Mouse (Mus musculus) adrenal gland, adult (tissue): ENCODE results near the gene App.

Experiments used
- DNase-seq, 2 experiments: peaks; one replicate each; pipeline ENCODE4 v3.0.0; 2022 to 2023; ENCODE audit warnings: low spot score in 1 of 2; ENCODE audit not compliant: inconsistent age in 2 of 2

App gene

GRCm38 (mm10) chr16:84986016-84986631, 187.4 kb downstream of the App start:
- peak in 1 of 2 experiments; percentile 47 for DNase-seq

- DNase-seq: no peak
Observed at GRCm38 (mm10) chr16:84985340-84985739, 188.2 kb downstream of the App start.

GRCm38 (mm10) chr16:84983428-84983827, 190.1 kb downstream of the App start:
- no peak for DNase-seq

GRCm38 (mm10) chr16:84982589-84982988, 191.0 kb downstream of the App start:
- no peak for DNase-seq

- DNase-seq: no peak
Observed at GRCm38 (mm10) chr16:84978589-84978988, 195.0 kb downstream of the App start.

GRCm38 (mm10) chr16:84974176-84974518, 199.4 kb downstream of the App start:
- no peak for DNase-seq

- no peak for DNase-seq
Observed at GRCm38 (mm10) chr16:84973446-84974175, 200.0 kb downstream of the App start.

- DNase-seq: peak in 1 of 2 experiments; percentile 51
Observed at GRCm38 (mm10) chr16:84971535-84972330, 201.8 kb downstream of the App start.

GRCm38 (mm10) chr16:84969026-84969425, 204.5 kb downstream of the App start:
- DNase-seq: no peak

GRCm38 (mm10) chr16:84966983-84967382, 206.6 kb downstream of the App start:
- peak in 1 of 2 experiments; percentile 44 for DNase-seq

GRCm38 (mm10) chr16:84966096-84966495, 207.5 kb downstream of the App start:
- no peak for DNase-seq

GRCm38 (mm10) chr16:84963960-84964359, 209.6 kb downstream of the App start:
- DNase-seq: no peak

GRCm38 (mm10) chr16:84963527-84963926, 210.0 kb downstream of the App start:
- no peak for DNase-seq

GRCm38 (mm10) chr16:84957253-84957652, 216.3 kb downstream of the App start:
- DNase-seq: no peak

GRCm38 (mm10) chr16:84956690-84957089, 216.9 kb downstream of the App start:
- no peak for DNase-seq

GRCm38 (mm10) chr16:84955840-84956239, 217.7 kb downstream of the App start:
- no peak for DNase-seq

- peak; percentile 82 to 94 for DNase-seq
Observed at GRCm38 (mm10) chr16:84955204-84955839, 218.2 kb downstream of the App start.

GRCm38 (mm10) chr16:84931024-84931423, 242.5 kb downstream of the App start:
- no peak for DNase-seq

- no peak for DNase-seq
Observed at GRCm38 (mm10) chr16:84927827-84928226, 245.7 kb downstream of the App start.

GRCm38 (mm10) chr16:84919649-84920308, 253.8 kb downstream of the App start:
- no peak for DNase-seq

- DNase-seq: no peak
Observed at GRCm38 (mm10) chr16:84919087-84919486, 254.5 kb downstream of the App start.
